Mouse (Mus musculus): ENCODE measurements at regions not wholly inside any gene's neighbourhood (a gene's known extent, or its start where the extent isn't known, plus 50 kb on each side); places are given as distances from the start of the nearest gene placed in this dataset.

DNA sequence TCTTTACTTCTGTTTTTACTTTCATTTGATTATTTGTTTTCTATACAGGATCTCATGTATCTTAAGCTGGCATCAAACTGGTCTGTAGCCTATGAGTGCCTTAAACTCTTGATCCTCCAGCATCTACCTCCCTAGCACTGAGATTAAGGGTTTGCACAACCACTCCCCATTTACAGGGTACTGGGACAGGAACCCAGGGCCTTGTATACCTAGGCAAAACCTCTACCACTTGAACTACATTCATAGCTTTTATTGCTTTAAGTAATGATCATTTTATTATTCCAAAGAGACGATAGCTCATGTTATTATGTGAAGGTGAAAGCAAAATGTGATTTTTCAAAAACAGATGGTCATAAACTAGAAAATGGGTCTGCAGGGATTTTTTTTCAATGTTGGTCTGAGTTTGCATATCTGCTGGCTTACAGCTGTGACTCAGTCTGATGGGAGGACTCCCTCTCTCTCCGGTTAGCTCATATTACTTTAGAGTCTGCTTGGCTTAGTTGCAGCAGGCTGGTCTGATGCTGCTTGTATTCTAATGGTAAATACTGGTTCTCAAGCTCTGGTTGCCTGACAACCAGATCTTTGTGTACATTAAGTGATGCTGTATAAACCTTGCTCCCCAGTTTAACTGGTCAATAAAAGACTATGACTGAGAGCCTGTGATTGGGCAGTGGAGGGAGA, 735.5 kb downstream of the Tmem132b start:
- no peaks in the 10 kb centered on the region for H3K36me3 ChIP-seq (replicated peaks in 1 of 2; ENCODE audit: control insufficient read depth in 1 of 2, insufficient read depth in 1 of 2, low read length in 1 of 2)
- no peaks in the 10 kb centered on the region for H3K27me3 ChIP-seq (replicated peaks)
- H3K79me2 ChIP-seq (replicated peaks; ENCODE audit: control insufficient read depth, extremely low read depth, insufficient read depth, poor library complexity, severe bottlenecking) = no peaks in the 10 kb centered on the region
- H3K4me3 ChIP-seq (replicated peaks in 1 of 3; ENCODE audit: low read depth in 2 of 3, low read length in 2 of 3, poor library complexity in 1 of 3) = no peak overlapping the region
- DNase-seq (ENCODE audit: extremely low read depth) = no peak
- H3K9me3 ChIP-seq (replicated peaks; ENCODE audit: low read length) = peaks cover 66% of the 10 kb centered on the region
- no peak overlapping the region for H3K27ac ChIP-seq (ENCODE audit: insufficient read depth, low read depth)
- dilution Hi-C loops (cut with MboI; ENCODE audit: extremely low pct_ligation_motif_present, extremely low pct_unique_long_range_greater_than_20kb, low sequenced_read_pairs) (no loop called here), in situ Hi-C loops (cut with MboI; ENCODE audit: low pct_ligation_motif_present, low pct_unique_long_range_greater_than_20kb, low sequenced_read_pairs) (no loop called here)
- no peaks in the 10 kb centered on the region for H3K4me1 ChIP-seq (ENCODE audit: control insufficient read depth in 1 of 2, insufficient read depth in 2 of 2)
- TF ChIP-seq ZKSCAN1 (IDR thresholded peaks at IDR 0.05; ENCODE audit: borderline replicate concordance, low read depth, low read length) = no peak
- TF ChIP-seq TCF12 (IDR thresholded peaks at IDR 0.05; ENCODE audit: low read depth, low read length) = no peak
- no peak for TF ChIP-seq CHD2 (IDR thresholded peaks at IDR 0.05; ENCODE audit: low read length)
- TF ChIP-seq MYC (IDR thresholded peaks at IDR 0.05; ENCODE audit: low read depth, low read length) = no peak
- no peak for TF ChIP-seq HCFC1 (IDR thresholded peaks at IDR 0.05; ENCODE audit: low read depth, low read length)
- no peak for TF ChIP-seq SIN3A (IDR thresholded peaks at IDR 0.05; ENCODE audit: low read length)
- no peak for TF ChIP-seq ZNF384 (IDR thresholded peaks at IDR 0.05; ENCODE audit: low read depth, low read length)
- no peak for TF ChIP-seq ZMIZ1 (IDR thresholded peaks at IDR 0.05; ENCODE audit: low read depth, low read length)
- no peak for TF ChIP-seq ETS1 (conservative IDR thresholded peaks at IDR 0.05; ENCODE audit: low read depth, low read length)
- TF ChIP-seq CTCF (conservative IDR thresholded peaks at IDR 0.05 in 1 of 2, IDR thresholded peaks at IDR 0.05 in 1 of 2; ENCODE audit: low read depth in 2 of 2, low read length in 2 of 2) = no peak
- TF ChIP-seq E2F4 (IDR thresholded peaks at IDR 0.05; ENCODE audit: insufficient replicate concordance, low read depth, low read length) = no peak
- TF ChIP-seq JUND (conservative IDR thresholded peaks at IDR 0.05; ENCODE audit: low read depth, low read length) = no peak
- TF ChIP-seq KAT2A (IDR thresholded peaks at IDR 0.05; ENCODE audit: insufficient replicate concordance, low read length) = no peak
- no peak for TF ChIP-seq JUN (IDR thresholded peaks at IDR 0.05; ENCODE audit: insufficient read depth, low read depth, low read length)
- no peak for TF ChIP-seq GABPA (IDR thresholded peaks at IDR 0.05; ENCODE audit: insufficient replicate concordance, low read depth, low read length)
- TF ChIP-seq CHD1 (IDR thresholded peaks at IDR 0.05; ENCODE audit: low read depth, low read length) = no peak
- TF ChIP-seq RCOR1 (conservative IDR thresholded peaks at IDR 0.05; ENCODE audit: low read depth, low read length) = no peak
- no peak for TF ChIP-seq TBP (conservative IDR thresholded peaks at IDR 0.05; ENCODE audit: low read depth, low read length)
- TF ChIP-seq ELF1 (IDR thresholded peaks at IDR 0.05; ENCODE audit: low read depth, low read length) = no peak
- TF ChIP-seq USF1 (IDR thresholded peaks at IDR 0.05; ENCODE audit: low read depth, low read length) = no peak
- H3K9ac ChIP-seq (ENCODE audit: insufficient read depth, low read depth) = no peak overlapping the region
- H3K4me2 ChIP-seq (ENCODE audit: insufficient read depth, low read depth, poor library complexity, severe bottlenecking) = no peak overlapping the region

DNA sequence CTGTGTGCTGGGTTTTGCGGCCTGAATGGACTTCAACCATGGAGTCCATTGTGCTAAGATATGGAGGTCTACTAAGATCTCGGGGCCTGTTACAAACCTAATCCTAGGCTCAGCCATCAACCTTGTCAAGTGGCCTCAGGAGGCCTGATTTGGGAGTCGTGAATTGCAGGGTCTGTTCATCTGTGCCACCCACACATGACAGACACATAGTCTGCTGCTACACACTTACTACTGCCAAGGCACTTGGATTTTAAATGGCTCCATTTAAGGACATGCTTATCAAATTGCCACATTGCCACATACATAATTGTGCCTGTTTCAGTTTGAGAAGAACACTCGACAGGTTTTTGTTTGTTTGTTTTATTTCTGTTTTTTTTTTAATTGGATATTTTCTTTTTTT, 737.0 kb downstream of the Tmem132b start:
- TF ChIP-seq MYC (IDR thresholded peaks at IDR 0.05; ENCODE audit: low read depth, low read length) (no peak), CTCF (conservative IDR thresholded peaks at IDR 0.05 in 1 of 2, IDR thresholded peaks at IDR 0.05 in 1 of 2; ENCODE audit: low read depth in 2 of 2, low read length in 2 of 2) (no peak), IRF4 (IDR thresholded peaks at IDR 0.05; ENCODE audit: low read depth, low read length) (no peak), MXI1 (IDR thresholded peaks at IDR 0.05; ENCODE audit: low read depth, low read length) (no peak), MAFK (IDR thresholded peaks at IDR 0.05; ENCODE audit: insufficient replicate concordance, low read length) (no peak), MEF2A (IDR thresholded peaks at IDR 0.05; ENCODE audit: borderline replicate concordance, low read depth, low read length) (no peak), USF1 (IDR thresholded peaks at IDR 0.05; ENCODE audit: low read depth, low read length) (no peak), JUN (IDR thresholded peaks at IDR 0.05; ENCODE audit: insufficient read depth, low read depth, low read length) (no peak), POLR2AphosphoS2 (IDR thresholded peaks at IDR 0.05; ENCODE audit: low read depth, low read length) (no peak), ZMIZ1 (IDR thresholded peaks at IDR 0.05; ENCODE audit: low read depth, low read length) (no peak), ELF1 (IDR thresholded peaks at IDR 0.05; ENCODE audit: low read depth, low read length) (no peak), GABPA (IDR thresholded peaks at IDR 0.05; ENCODE audit: insufficient replicate concordance, low read depth, low read length) (no peak), RAD21 (IDR thresholded peaks at IDR 0.05; ENCODE audit: low read depth, low read length) (no peak), SIN3A (IDR thresholded peaks at IDR 0.05; ENCODE audit: low read length) (no peak), CHD1 (IDR thresholded peaks at IDR 0.05; ENCODE audit: low read depth, low read length) (no peak), BHLHE40 (IDR thresholded peaks at IDR 0.05; ENCODE audit: low read depth, low read length) (no peak), EP300 (IDR thresholded peaks at IDR 0.05; ENCODE audit: low read length) (no peak)
- Histone ChIP-seq H3K36me3 (replicated peaks in 1 of 2; ENCODE audit: control insufficient read depth in 1 of 2, insufficient read depth in 1 of 2, low read length in 1 of 2) (no peaks in the 10 kb centered on the region), H3K9ac (ENCODE audit: insufficient read depth, low read depth) (no peak overlapping the region), H3K4me3 (replicated peaks in 1 of 3; ENCODE audit: low read depth in 2 of 3, low read length in 2 of 3, poor library complexity in 1 of 3) (no peak overlapping the region), H3K4me2 (ENCODE audit: insufficient read depth, low read depth, poor library complexity, severe bottlenecking) (no peak overlapping the region), H3K4me1 (ENCODE audit: control insufficient read depth in 1 of 2, insufficient read depth in 2 of 2) (no peaks in the 10 kb centered on the region), H3K79me2 (replicated peaks; ENCODE audit: control insufficient read depth, extremely low read depth, insufficient read depth, poor library complexity, severe bottlenecking) (no peaks in the 10 kb centered on the region), H3K9me3 (replicated peaks; ENCODE audit: low read length) (peaks cover 57% of the 10 kb centered on the region), H3K27me3 (replicated peaks) (no peaks in the 10 kb centered on the region), H3K27ac (ENCODE audit: insufficient read depth, low read depth) (no peak overlapping the region)
- in situ Hi-C loops (cut with MboI; ENCODE audit: low pct_ligation_motif_present, low pct_unique_long_range_greater_than_20kb, low sequenced_read_pairs) (no loop called here), dilution Hi-C loops (cut with MboI; ENCODE audit: extremely low pct_ligation_motif_present, extremely low pct_unique_long_range_greater_than_20kb, low sequenced_read_pairs) (no loop called here)
- DNase-seq (ENCODE audit: extremely low read depth) = no peak

All from CH12.LX (cell line).